ENCODE assay signal across 8 mouse cellular contexts in genomic region chr10:76931122-76931521, GRCm38 (mm10). TPM values are rescaled to one million over a fixed set of nuclear protein-coding genes. Genes with fewer than 3 reads are reported as not detected.
DNase-seq lines count a peak whose midpoint lies in the region; ATAC-seq and TF ChIP-seq lines count a peak whose summit lies in the region.

No protein-coding gene starts in this region.

- H3K9ac ChIP-seq in kidney, postnatal 0 days (ENCODE audit: low read depth, low read length), result no peak overlapping the region
- no peak overlapping the region for H3K9ac ChIP-seq in stomach, postnatal 0 days (ENCODE audit: low read length)

- no peak for TF ChIP-seq CTCF in kidney, postnatal 0 days (IDR thresholded peaks at IDR 0.05; ENCODE audit: low read depth)
- no peak for TF ChIP-seq CTCF in stomach, postnatal 0 days (IDR thresholded peaks at IDR 0.05; ENCODE audit: low read depth)
- TF ChIP-seq CTCF in thymus, adult 2 months (IDR thresholded peaks at IDR 0.05; ENCODE audit: borderline replicate concordance, control insufficient read depth, extremely low read depth, insufficient read depth, low read length, poor library complexity), result no peak

- DNase-seq in urinary bladder, postnatal 25 days (ENCODE audit: low spot score), result peak; percentile 63
- DNase-seq in urinary bladder, postnatal 10 days (ENCODE audit: low spot score), result no peak
- peak; percentile 78 to 81 for DNase-seq in cerebellum, postnatal 10 days
- DNase-seq in kidney, postnatal 0 days (ENCODE audit: low spot score), result peak; percentile 34
- peak; percentile 28 for DNase-seq in stomach, postnatal 0 days (ENCODE audit: low spot score)
- no peak for DNase-seq in B cell, adult 2 months
- no peak for DNase-seq in thymus, adult 2 months
- no peak for DNase-seq in c-Kit-positive CD71-positive TER-119-positive erythroid progenitor cells, embryonic 14.5 days (ENCODE audit: low spot score)

- no peak for TF ChIP-seq EP300 in stomach, postnatal 0 days (optimal IDR thresholded peaks at IDR 0.05)

- H3K4me2 ChIP-seq in kidney, postnatal 0 days (ENCODE audit: low read length), result no peak overlapping the region
- no peak overlapping the region for H3K4me2 ChIP-seq in stomach, postnatal 0 days (replicated peaks; ENCODE audit: low read depth)

- H3K4me3 ChIP-seq in kidney, postnatal 0 days (replicated peaks; ENCODE audit: low read depth, low read length), result no peak overlapping the region
- H3K4me3 ChIP-seq in stomach, postnatal 0 days (ENCODE audit: low read depth, low read length), result no peak overlapping the region
- no peak overlapping the region for H3K4me3 ChIP-seq in thymus, adult 2 months (ENCODE audit: control insufficient read depth, insufficient read depth, low read length)

- ATAC-seq in kidney, postnatal 0 days (replicated peaks; ENCODE audit: low FRiP score, low read depth), result no peak; the same call in 1 of the 2 replicates
- peak; percentile 83; the same call in 1 of the 2 replicates for ATAC-seq in stomach, postnatal 0 days (ENCODE audit: low FRiP score, low TSS enrichment)

- WGBS in kidney, postnatal 0 days, result 67% methylated on average over 6 of the region's 6 CpGs
- WGBS in stomach, postnatal 0 days, result 30% methylated on average over 6 of the region's 6 CpGs
- WGBS in thymus, adult 2 months, result 84% methylated on average over 6 of the region's 6 CpGs

- H3K36me3 ChIP-seq in kidney, postnatal 0 days (ENCODE audit: insufficient read depth, low read length), result no peaks in the 10 kb centered on the region
- no peaks in the 10 kb centered on the region for H3K36me3 ChIP-seq in stomach, postnatal 0 days (ENCODE audit: control insufficient read depth, insufficient read depth, low read length)
- H3K36me3 ChIP-seq in thymus, adult 2 months (ENCODE audit: control insufficient read depth, insufficient read depth, low read length), result no peaks in the 10 kb centered on the region

- H3K9me3 ChIP-seq in kidney, postnatal 0 days (replicated peaks; ENCODE audit: low read length), result no peaks in the 10 kb centered on the region
- no peaks in the 10 kb centered on the region for H3K9me3 ChIP-seq in stomach, postnatal 0 days (ENCODE audit: control insufficient read depth, low read length)

- H3K27ac ChIP-seq in kidney, postnatal 0 days, result no peak overlapping the region
- H3K27ac ChIP-seq in stomach, postnatal 0 days (replicated peaks), result no peak overlapping the region
- H3K27ac ChIP-seq in thymus, adult 2 months (ENCODE audit: control insufficient read depth, insufficient read depth, low read length), result no peak overlapping the region

- H3K4me1 ChIP-seq in kidney, postnatal 0 days (replicated peaks; ENCODE audit: insufficient read depth, low read length), result no peaks in the 10 kb centered on the region
- H3K4me1 ChIP-seq in stomach, postnatal 0 days (replicated peaks; ENCODE audit: control insufficient read depth, insufficient read depth), result no peaks in the 10 kb centered on the region
- H3K4me1 ChIP-seq in thymus, adult 2 months (replicated peaks; ENCODE audit: control insufficient read depth, insufficient read depth, low read length), result no peaks in the 10 kb centered on the region

- no peak for TF ChIP-seq POLR2A in thymus, adult 2 months (IDR thresholded peaks at IDR 0.05; ENCODE audit: control insufficient read depth, extremely low read depth, insufficient read depth, low read length, poor library complexity)

- no peaks in the 10 kb centered on the region for H3K27me3 ChIP-seq in kidney, postnatal 0 days (ENCODE audit: insufficient read depth, low read length)
- no peaks in the 10 kb centered on the region for H3K27me3 ChIP-seq in stomach, postnatal 0 days (ENCODE audit: control insufficient read depth, insufficient read depth, low read length)
- no peaks in the 10 kb centered on the region for H3K27me3 ChIP-seq in thymus, adult 2 months (ENCODE audit: control insufficient read depth, insufficient read depth, low read length)

RNA-seq across cellular contexts. Expression of gene Pcbp3, which starts 30.6 kb away (rescaled TPM):
- polyA plus RNA-seq in kidney, postnatal 0 days (2015; fragmentation: Nextera tagmentation; extraction: Ambion mirVana), result 32.3 and 37.8 TPM in 2 replicates
- 15.3 and 18.5 TPM in 2 replicates for polyA plus RNA-seq in stomach, postnatal 0 days (2015; fragmentation: Nextera tagmentation; extraction: Ambion mirVana)
- polyA plus RNA-seq in thymus, adult 2 months (2012; rRNA removed), result 12.7 and 18.6 TPM in 2 replicates

Comparison
In these comparisons a context has a peak if more than half of its experiments do, and no peak if none do; other contexts are left out.
1. DNase-seq: peak in urinary bladder, postnatal 25 days (single experiment), cerebellum, postnatal 10 days (2 of 2), kidney, postnatal 0 days (single experiment) and stomach, postnatal 0 days (single experiment); none in urinary bladder, postnatal 10 days (single experiment), B cell, adult 2 months (0 of 2), thymus, adult 2 months (single experiment) and c-Kit-positive CD71-positive TER-119-positive erythroid progenitor cells, embryonic 14.5 days (single experiment).